19 mouse cellular contexts compared by ENCODE assay signal in the genomic region with DNA sequence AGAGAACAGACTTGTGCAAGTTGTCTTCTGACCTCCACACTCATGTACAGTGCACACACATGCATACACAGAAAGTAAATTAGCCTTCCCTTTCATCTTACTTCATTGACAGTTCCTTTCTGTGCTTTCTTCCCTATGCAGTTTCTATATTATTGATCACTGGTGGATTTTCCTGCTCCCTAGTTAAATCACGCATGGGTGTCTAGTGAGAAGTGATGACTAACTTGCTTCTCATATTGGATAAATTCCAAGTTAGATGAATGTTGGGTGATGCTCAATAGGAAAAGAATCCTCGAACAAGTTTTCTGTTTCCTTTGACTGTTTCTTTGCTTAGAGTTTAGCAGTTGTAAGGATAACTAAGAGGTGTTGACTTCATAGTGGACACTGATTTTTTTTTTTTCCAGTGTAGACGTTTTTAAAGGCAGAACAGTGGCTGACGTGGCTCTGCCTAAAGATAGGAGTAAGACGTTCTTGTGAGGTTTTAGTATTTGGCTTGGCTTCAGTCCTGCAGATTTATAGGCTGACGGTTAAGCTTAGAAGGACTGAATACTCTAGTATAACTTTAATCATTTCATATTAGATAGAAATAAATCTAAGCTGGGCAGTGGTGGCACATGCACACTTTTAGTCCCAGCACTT.
"Had no signal": no experiment of that assay in that cellular context is flagged by ENCODE, and none has a peak within 500 bp of the region (broad histone marks: within the 10 kb centered on the region; RNA-seq: fewer than 3 reads in every experiment).

No protein-coding gene starts in this region.

- H3K27me3 ChIP-seq: kidney, embryonic 15.5 days; limb, embryonic 12.5 days; limb, embryonic 15.5 days; megakaryocyte, embryonic 14.5 days; midbrain, embryonic 13.5 days had no signal

- ATAC-seq: liver, postnatal 0 days; midbrain, embryonic 13.5 days; midbrain, embryonic 16.5 days had no signal

- H3K9me3 ChIP-seq: kidney, embryonic 15.5 days; limb, embryonic 12.5 days; limb, embryonic 15.5 days; megakaryocyte, embryonic 14.5 days; midbrain, embryonic 13.5 days had no signal

- H3K4me3 ChIP-seq: kidney, embryonic 15.5 days; limb, embryonic 12.5 days; limb, embryonic 15.5 days; megakaryocyte, embryonic 14.5 days; midbrain, embryonic 10.5 days; midbrain, embryonic 13.5 days had no signal

- H3K4me2 ChIP-seq: kidney, embryonic 15.5 days; limb, embryonic 12.5 days; limb, embryonic 15.5 days; liver, embryonic 11.5 days; lung, embryonic 14.5 days; midbrain, embryonic 13.5 days had no signal

- H3K36me3 ChIP-seq: limb, embryonic 15.5 days had no signal

- H3K27ac ChIP-seq: kidney, embryonic 15.5 days; limb, embryonic 12.5 days; limb, embryonic 15.5 days; liver, embryonic 14.5 days; midbrain, embryonic 10.5 days; midbrain, embryonic 13.5 days; stomach, postnatal 0 days had no signal

- H3K9ac ChIP-seq: kidney, embryonic 15.5 days; limb, embryonic 12.5 days; limb, embryonic 15.5 days; liver, embryonic 14.5 days; liver, postnatal 0 days; lung, embryonic 14.5 days; midbrain, embryonic 13.5 days had no signal

- DNase-seq: kidney, adult 8-10 months; kidney, postnatal 10 days; kidney, postnatal 36 days; left cerebral cortex, postnatal 4 days; liver, postnatal 0 days; lung, embryonic 14.5 days; right cerebral cortex, postnatal 14 days; right cerebral cortex, postnatal 4 days; thymus, postnatal 25 days had no signal
